Mouse (Mus musculus): Measurements from ENCODE around the gene Cdkl5. TPM values are rescaled to one million over a fixed set of nuclear protein-coding genes. Genes with fewer than 3 reads are reported as not detected.

The Cdkl5 gene
- polyA plus RNA-seq (2014; fragmentation: Illumina TruSeq; extraction: RNeasy Lipid Tissue Mini Kit (QIAGEN cat#74804); ENCODE audit: low read depth, low replicate concordance): 3.3 TPM

DNA sequence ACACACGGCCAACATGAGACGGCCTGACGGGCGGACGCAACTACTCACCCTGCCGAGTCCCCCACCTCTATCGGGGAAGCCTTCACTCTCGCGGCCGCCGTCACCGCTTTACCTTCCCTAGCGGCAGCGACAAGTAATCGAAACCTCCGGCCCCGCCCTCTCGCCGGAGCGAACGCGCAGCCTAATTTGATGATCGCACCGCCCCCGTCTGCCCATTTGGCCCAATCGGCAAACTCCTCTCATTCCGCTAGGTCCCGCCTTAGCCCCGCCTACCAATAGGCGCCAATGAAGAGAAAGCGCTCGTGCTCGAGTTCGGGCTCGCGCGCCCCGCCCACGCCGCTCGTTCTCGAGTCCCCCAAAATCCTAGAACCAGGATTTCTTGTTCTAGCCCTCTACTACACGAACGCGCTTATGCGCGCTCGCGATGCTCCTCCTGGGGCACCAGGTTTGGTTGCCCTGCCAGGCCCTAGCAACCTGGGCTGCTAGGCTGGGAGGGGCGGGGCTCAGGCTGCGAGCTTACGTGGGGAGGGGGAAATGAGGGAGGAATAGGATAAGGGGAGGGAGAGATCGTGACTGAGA is at the start of gene Cdkl5:
Gene Cdkl5 (minus strand): TSS at position 162 of the 579 bp plus-strand sequence.

DNA sequence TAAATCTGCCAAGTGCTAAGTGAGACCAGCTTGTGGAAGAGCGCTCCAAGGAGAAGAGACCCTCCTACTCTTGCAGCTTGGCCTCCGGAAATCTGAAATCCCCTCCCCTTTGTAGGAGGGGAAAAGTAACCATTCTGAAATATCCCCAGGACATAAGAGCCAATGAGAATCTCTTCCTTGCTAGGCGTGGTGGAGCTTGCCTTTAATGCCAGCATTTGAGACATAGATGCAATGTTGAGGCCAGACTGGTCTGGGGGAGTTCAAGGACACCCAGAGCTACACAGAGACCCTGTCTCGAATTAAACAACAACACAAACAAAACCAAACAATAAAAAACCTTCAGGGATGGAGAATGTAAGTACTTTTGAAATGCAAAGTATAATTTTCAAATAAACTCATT is 87.6 kb downstream of the Cdkl5 start, which contains the start of gene Gja6:
Gene Gja6 (minus strand): TSS at position 101 of the 400 bp plus-strand sequence.

DNA sequence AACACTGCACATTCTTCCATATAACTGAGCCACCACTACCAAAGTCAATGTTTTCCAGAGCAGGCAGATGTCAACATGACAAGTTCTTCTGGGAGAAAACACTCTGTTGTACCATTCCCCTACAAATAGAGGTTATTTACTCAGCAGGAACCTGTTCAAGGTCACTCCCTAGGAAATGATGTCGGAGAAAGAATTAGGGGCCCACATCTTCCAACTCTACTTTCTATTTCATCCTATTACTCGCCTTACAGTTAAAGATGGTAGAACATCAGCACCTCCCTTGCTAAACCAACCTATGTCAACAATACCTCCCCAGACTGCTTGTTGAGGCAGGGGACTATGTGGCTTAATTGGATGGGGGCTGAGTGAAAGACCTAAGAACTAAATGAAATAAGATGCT is 226.8 kb downstream of the Cdkl5 start, which contains the start of gene Rs1:
Gene Rs1 (plus strand): TSS at position 301 of the 400 bp plus-strand sequence.

DNA sequence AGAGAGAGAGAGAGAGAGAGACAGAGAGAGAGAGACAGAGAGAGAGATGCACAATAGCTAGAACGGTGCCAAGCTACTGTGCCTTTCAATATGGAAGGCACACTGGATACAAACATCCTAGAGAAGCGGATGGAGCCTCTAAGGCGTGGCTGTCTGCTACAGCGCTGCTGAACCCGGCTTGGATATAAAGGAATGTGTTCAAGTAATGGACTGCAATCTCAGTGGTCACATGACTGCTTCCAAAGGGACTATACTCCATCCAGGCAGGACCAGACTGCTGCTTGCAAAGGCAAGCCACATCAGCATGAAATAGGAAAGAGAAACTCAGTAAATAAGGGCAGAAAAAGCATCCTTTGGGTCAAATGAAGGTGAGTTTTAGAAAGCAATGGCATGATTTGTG is 258.9 kb downstream of the Cdkl5 start, which contains the start of gene Ppef1:
Gene Ppef1 (minus strand): TSS at position 116 of the 400 bp plus-strand sequence.

Other genes starting within 250 kb of the Cdkl5 start
- gene Rs1, start 226.7 kb downstream of the Cdkl5 start, polyA plus RNA-seq (2014; fragmentation: Illumina TruSeq; extraction: RNeasy Lipid Tissue Mini Kit (QIAGEN cat#74804); ENCODE audit: low read depth, low replicate concordance): 0.24 TPM
- gene Gja6, start 87.7 kb downstream of the Cdkl5 start, polyA plus RNA-seq (2014; fragmentation: Illumina TruSeq; extraction: RNeasy Lipid Tissue Mini Kit (QIAGEN cat#74804); ENCODE audit: low read depth, low replicate concordance): not detected
- 1.3 TPM for gene Scml2, start 122.5 kb upstream of the Cdkl5 start, polyA plus RNA-seq (2014; fragmentation: Illumina TruSeq; extraction: RNeasy Lipid Tissue Mini Kit (QIAGEN cat#74804); ENCODE audit: low read depth, low replicate concordance)

All from heart, adult 10 weeks (tissue).